In the genomic region with DNA sequence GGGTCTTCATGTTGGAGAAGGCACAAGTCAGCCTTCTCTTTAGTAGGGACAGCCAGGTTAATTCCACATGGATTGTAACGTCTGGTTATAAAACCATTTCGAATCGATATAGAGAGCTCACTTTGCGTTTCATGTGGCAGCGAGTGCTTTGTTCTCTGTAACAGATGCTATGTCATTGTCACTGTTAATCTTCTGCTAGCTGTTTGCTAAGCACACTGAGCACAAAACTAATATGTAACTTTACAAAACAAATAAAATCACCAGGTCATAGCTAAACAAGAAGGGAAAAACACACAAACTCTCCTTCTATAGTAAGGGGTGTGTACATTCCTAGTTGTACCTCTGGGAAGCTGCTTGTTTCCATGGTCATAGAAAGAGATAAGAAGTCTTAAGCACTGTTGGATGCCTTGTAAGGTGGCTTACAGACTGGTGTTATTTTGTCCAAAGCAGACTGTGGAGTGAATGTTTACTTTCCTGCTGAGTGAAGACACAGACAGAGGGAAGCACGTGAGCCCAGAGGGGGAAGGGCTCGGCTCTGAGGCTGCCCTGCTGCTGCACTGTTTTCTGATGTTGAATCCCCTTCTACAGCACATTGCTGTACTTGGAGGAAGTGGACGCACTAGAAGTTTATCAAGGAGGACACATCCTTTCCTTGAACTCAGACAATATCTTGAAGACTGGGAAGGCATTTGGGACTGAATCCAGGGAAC, we compare ENCODE assay signal across 12 mouse cellular contexts.
DNase-seq lines count a peak whose midpoint lies in the region; ATAC-seq lines count a peak whose summit lies in the region.
"Had no signal": no experiment of that assay in that cellular context is flagged by ENCODE, and none has a peak within 500 bp of the region (broad histone marks: within the 10 kb centered on the region; RNA-seq: fewer than 3 reads in every experiment).

No protein-coding gene starts in this region.

- no peaks in the 10 kb centered on the region for H3K36me3 ChIP-seq in kidney, embryonic 16.5 days (ENCODE audit: insufficient read depth, low read length)
- H3K36me3 ChIP-seq in midbrain, embryonic 11.5 days (ENCODE audit: control insufficient read depth, insufficient read depth, low read length): no peaks in the 10 kb centered on the region
- H3K36me3 ChIP-seq: forebrain, embryonic 10.5 days had no signal

- no peak overlapping the region for H3K4me3 ChIP-seq in kidney, embryonic 16.5 days (ENCODE audit: low read length)
- H3K4me3 ChIP-seq in midbrain, embryonic 11.5 days (ENCODE audit: low read depth, low read length): no peak overlapping the region
- H3K4me3 ChIP-seq: forebrain, embryonic 10.5 days had no signal

- H3K4me1 ChIP-seq in kidney, embryonic 16.5 days (ENCODE audit: insufficient read depth, low read length): 0 out of 2 replicates have a peak, but pooled peaks cover 8% of the 10 kb centered on the region
- no peaks in the 10 kb centered on the region for H3K4me1 ChIP-seq in midbrain, embryonic 11.5 days (ENCODE audit: control insufficient read depth, insufficient read depth, low read length)

- intact Hi-C loops in heart, postnatal 14 days (cut with DNase I): no loop called here

- no peak overlapping the region for H3K27ac ChIP-seq in kidney, embryonic 16.5 days (ENCODE audit: low read length)
- H3K27ac ChIP-seq in midbrain, embryonic 11.5 days (ENCODE audit: low read depth, low read length): no peak overlapping the region
- H3K27ac ChIP-seq: forebrain, embryonic 10.5 days had no signal

- H3K9ac ChIP-seq in kidney, embryonic 16.5 days (replicated peaks; ENCODE audit: low read length): no peak overlapping the region
- no peak overlapping the region for H3K9ac ChIP-seq in midbrain, embryonic 11.5 days (ENCODE audit: low read length)

- 19% methylated on average over 8 of the region's 8 CpGs for WGBS in kidney, embryonic 16.5 days
- WGBS in midbrain, embryonic 11.5 days: 50% methylated on average over 8 of the region's 8 CpGs

- H3K9me3 ChIP-seq in kidney, embryonic 16.5 days (ENCODE audit: low read length): no peaks in the 10 kb centered on the region
- no peaks in the 10 kb centered on the region for H3K9me3 ChIP-seq in midbrain, embryonic 11.5 days (ENCODE audit: control insufficient read depth, low read length)
- H3K9me3 ChIP-seq: forebrain, embryonic 10.5 days had no signal

- DNase-seq in kidney, postnatal 25 days: no peak
- DNase-seq in R1 (ENCODE audit: low read depth, low spot score): peak; percentile 7
- DNase-seq in embryo, embryonic 10.5 days (ENCODE audit: low spot score): peak; percentile 40
- DNase-seq in midbrain, embryonic 11.5 days (ENCODE audit: low spot score, missing footprints): no peak
- no peak for DNase-seq in adrenal gland, postnatal 36 days
- DNase-seq in urinary bladder, adult 2 months (ENCODE audit: low spot score): no peak
- DNase-seq in heart, postnatal 14 days: no peak
- DNase-seq: cerebellum, adult 9-10 months; heart, postnatal 36 days had no signal

- peak overlapping the region; percentile 12; the same call in 1 of the 2 replicates for H3K4me2 ChIP-seq in kidney, embryonic 16.5 days (replicated peaks; ENCODE audit: low read depth, low read length)
- no peak overlapping the region for H3K4me2 ChIP-seq in midbrain, embryonic 11.5 days

- no peaks in the 10 kb centered on the region for H3K27me3 ChIP-seq in kidney, embryonic 16.5 days (ENCODE audit: insufficient read depth, low read length)
- H3K27me3 ChIP-seq in midbrain, embryonic 11.5 days (ENCODE audit: control insufficient read depth, insufficient read depth, low read length): no peaks in the 10 kb centered on the region

- peak; percentile 80; the same call in 1 of the 2 replicates for ATAC-seq in kidney, embryonic 16.5 days (ENCODE audit: low FRiP score, low TSS enrichment)
- peak; percentile 77 for ATAC-seq in midbrain, embryonic 11.5 days (ENCODE audit: low FRiP score)
- ATAC-seq: CD4-positive, CD25-positive, alpha-beta regulatory T cell, adult 4 months had no signal

Comparison
In these comparisons a context has a peak if more than half of its experiments do, and no peak if none do; other contexts are left out.
1. DNase-seq: peak in R1 (single experiment) and embryo, embryonic 10.5 days (single experiment); none in kidney, postnatal 25 days (0 of 2), midbrain, embryonic 11.5 days (single experiment), adrenal gland, postnatal 36 days (0 of 2), urinary bladder, adult 2 months (single experiment) and heart, postnatal 14 days (0 of 2).